Mouse (Mus musculus) lung, postnatal 10 days (tissue): ENCODE measurements around the gene Tppp3.

Source experiments
- DNase-seq: peaks from one replicate; pipeline ENCODE4 v3.0.0; 2021

Tppp3 gene

GRCm38 (mm10) chr8:105471314-105472015, at the start of gene Tppp3:
Tppp3 (minus strand) TSS chr8:105471526.
- DNase-seq, result peak; percentile 100

GRCm38 (mm10) chr8:105521061-105521460, 49.7 kb upstream of the Tppp3 start:
- no peak for DNase-seq

GRCm38 (mm10) chr8:105520521-105520920, 49.2 kb upstream of the Tppp3 start:
- DNase-seq, result no peak

GRCm38 (mm10) chr8:105519591-105519990, 48.3 kb upstream of the Tppp3 start:
- DNase-seq, result peak; percentile 48

- DNase-seq, result peak; percentile 62
Observed at GRCm38 (mm10) chr8:105518436-105519313, 47.3 kb upstream of the Tppp3 start, which contains the start of gene Hsd11b2. Hsd11b2 (plus strand) TSS chr8:105518755.

GRCm38 (mm10) chr8:105517346-105517745, 46.0 kb upstream of the Tppp3 start:
- DNase-seq, result no peak

GRCm38 (mm10) chr8:105516018-105516645, 44.8 kb upstream of the Tppp3 start:
- DNase-seq, result peak; percentile 88

GRCm38 (mm10) chr8:105514656-105515055, 43.3 kb upstream of the Tppp3 start:
- DNase-seq, result peak; percentile 78

GRCm38 (mm10) chr8:105514194-105514593, 42.9 kb upstream of the Tppp3 start:
- no peak for DNase-seq

- no peak for DNase-seq
Observed at GRCm38 (mm10) chr8:105509997-105510735, 38.8 kb upstream of the Tppp3 start.

- DNase-seq, result no peak
Observed at GRCm38 (mm10) chr8:105508758-105509157, 37.4 kb upstream of the Tppp3 start.

GRCm38 (mm10) chr8:105506977-105507376, 35.7 kb upstream of the Tppp3 start:
- no peak for DNase-seq

GRCm38 (mm10) chr8:105504617-105505016, 33.3 kb upstream of the Tppp3 start:
- no peak for DNase-seq

GRCm38 (mm10) chr8:105499787-105500186, 28.5 kb upstream of the Tppp3 start:
- no peak for DNase-seq

GRCm38 (mm10) chr8:105496439-105497180, 25.3 kb upstream of the Tppp3 start, which contains the start of gene Zdhhc1:
Zdhhc1 (minus strand) TSS chr8:105496902.
- DNase-seq, result peak; percentile 93

GRCm38 (mm10) chr8:105495350-105496302, 24.3 kb upstream of the Tppp3 start:
- DNase-seq, result no peak

- DNase-seq, result no peak
Observed at GRCm38 (mm10) chr8:105494566-105494965, 23.2 kb upstream of the Tppp3 start.

GRCm38 (mm10) chr8:105493495-105493894, 22.2 kb upstream of the Tppp3 start:
- no peak for DNase-seq

- no peak for DNase-seq
Observed at GRCm38 (mm10) chr8:105489281-105489680, 18.0 kb upstream of the Tppp3 start.

GRCm38 (mm10) chr8:105488082-105488481, 16.8 kb upstream of the Tppp3 start:
- no peak for DNase-seq

- peak; percentile 84 for DNase-seq
Observed at GRCm38 (mm10) chr8:105484392-105484791, 13.1 kb upstream of the Tppp3 start.
